Mouse (Mus musculus): Measurements from ENCODE around the gene Hif3a. TPM values are rescaled to one million over a fixed set of nuclear protein-coding genes. Genes with fewer than 3 reads are reported as not detected.
"Not testable (repeated sequence)": the region's sequence is repeated elsewhere in the genome, so short reads cannot be mapped to it uniquely, and the experiment has no call there.

Hif3a gene
- polyA plus RNA-seq (2017; shearing (Covaris generic)), result under 1 TPM; 0.60 to 0.91 TPM

DNA sequence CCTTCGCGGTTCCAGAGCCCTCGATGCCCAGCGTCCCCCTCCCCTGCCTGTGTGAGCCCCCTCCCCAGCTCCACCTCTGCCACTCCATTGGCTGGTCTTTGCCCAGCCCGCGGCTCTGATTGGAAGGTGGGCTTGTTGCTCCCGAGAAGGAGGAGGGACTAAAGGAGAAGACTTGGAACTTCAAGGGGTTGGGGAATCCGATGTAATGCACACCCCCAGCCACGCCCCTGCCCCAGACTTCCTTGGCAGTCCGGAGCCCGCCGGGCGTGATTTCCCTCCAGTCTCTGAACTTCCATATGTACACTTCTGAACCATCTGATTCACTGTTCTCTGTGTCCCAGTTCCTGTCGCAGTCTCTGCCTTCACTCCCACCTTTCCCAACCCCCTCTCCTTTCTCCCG, at the start of gene Hif3a:
Gene Hif3a (minus strand): TSS at position 39 of the 400 bp plus-strand sequence.
- no peak for ATAC-seq

GRCm38 (mm10) chr7:17101631-17102030, 39.4 kb upstream of the Hif3a start:
- not testable (repeated sequence) for ATAC-seq

DNA sequence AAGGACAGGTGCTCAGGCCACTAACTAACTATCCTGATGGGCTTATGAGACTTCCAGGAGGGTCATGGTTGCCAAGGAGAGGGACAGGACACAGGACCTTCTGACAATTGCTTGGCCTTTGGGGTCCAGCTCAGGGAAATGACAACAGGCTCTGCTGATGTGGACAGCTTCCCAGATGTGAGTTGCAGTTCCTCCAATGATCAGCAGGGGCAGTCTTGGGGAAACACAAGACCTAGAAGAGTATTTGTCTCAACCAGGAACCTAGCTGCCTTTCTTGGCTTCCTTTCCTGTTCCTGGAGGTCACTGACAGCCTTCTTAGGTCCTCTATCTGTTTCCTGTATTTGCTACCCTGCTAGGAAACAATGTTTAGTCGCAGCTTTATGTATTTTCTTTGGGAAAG, 29.1 kb upstream of the Hif3a start:
- no peak for ATAC-seq

DNA sequence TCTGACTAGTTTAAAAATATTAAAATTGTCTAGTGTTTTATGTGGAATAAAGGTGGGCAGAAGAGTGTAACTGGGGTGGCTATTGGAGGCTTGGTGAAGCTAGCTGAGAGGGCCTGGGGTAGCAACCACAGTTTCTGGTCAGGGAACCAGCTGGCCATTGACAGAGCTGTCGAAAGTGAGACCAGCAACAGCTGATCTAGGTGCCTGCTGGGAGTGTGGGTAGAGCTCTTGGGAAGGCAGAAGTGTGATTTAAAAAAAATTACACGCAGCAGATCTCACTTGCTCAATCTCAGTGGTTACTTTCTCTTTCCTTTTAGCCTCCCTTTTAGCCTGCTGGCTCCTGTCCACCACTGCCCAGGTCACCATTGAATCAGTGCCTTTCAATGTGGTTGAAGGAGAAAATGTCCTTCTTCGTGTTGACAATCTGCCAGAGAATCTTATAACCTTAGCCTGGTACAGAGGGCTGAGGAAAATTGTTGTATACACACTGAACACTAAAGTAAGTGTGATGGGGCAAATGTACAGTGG, 27.9 kb upstream of the Hif3a start:
- no peak for ATAC-seq

- ATAC-seq, result no peak
Observed at GRCm38 (mm10) chr7:17087731-17088130, 25.5 kb upstream of the Hif3a start.

- no peak for ATAC-seq
Observed at GRCm38 (mm10) chr7:17082766-17083165, 20.5 kb upstream of the Hif3a start.

GRCm38 (mm10) chr7:17078076-17078654, 15.9 kb upstream of the Hif3a start:
- no peak for ATAC-seq

GRCm38 (mm10) chr7:17076542-17076941, 14.3 kb upstream of the Hif3a start:
- ATAC-seq, result no peak

DNA sequence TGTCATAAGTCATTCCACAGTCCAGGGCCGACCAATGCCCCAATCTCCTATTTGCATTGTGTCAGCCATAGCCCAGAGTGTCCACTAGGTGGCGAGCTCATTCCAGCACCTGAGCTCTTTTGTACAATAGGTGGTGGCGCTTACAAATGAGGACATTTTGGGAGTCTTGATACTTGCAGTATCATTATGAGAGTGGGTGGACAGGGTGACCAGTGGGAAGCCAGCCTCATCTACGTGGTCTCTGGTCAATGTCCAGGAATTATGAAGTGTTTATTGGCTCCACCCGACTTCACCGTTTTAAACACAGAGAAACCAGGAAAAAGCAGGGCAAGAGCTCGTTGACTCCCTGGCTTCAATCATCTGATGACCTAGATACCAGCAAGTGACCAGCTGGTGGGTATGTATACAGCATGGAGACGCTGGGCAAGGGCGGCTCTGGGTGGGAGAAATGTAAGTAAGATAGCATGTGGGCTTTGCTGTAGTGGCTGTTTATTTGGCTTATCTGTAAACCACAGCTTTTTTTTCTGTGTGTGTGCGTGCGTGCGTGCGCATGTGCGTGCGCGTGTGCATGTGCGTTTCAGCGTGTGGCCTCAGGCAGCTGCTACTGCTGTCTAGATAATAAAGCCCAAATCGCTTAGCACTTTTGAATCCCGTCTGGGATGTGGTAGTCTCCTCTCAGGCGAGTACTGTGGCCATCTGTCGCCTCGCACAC, 11.8 kb upstream of the Hif3a start, which contains the start of gene Psg16:
Gene Psg16 (plus strand): TSS at position 137 of the 712 bp plus-strand sequence.
- ATAC-seq, result peak; percentile 71

DNA sequence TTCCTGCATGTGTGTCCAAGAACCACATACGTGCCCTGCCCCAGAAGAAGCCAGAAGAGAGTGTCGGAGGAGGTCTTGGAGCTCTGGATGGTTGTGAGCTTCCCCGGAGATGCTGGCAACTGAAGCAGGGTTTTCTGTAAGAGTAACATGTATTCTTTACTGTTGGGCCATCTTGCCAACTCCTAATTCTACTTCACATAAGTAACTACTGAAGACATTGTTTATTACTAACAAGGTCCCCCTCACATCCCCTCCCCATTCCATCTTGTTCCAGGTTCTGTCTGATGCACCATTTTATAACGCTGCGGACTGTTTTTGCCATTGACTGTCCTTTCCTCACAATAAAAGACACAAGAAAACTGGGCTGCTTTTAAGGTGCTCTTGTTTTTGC, 11.3 kb upstream of the Hif3a start:
- ATAC-seq, result no peak

GRCm38 (mm10) chr7:17067651-17068050, 5.4 kb upstream of the Hif3a start:
- ATAC-seq, result not testable (repeated sequence)

DNA sequence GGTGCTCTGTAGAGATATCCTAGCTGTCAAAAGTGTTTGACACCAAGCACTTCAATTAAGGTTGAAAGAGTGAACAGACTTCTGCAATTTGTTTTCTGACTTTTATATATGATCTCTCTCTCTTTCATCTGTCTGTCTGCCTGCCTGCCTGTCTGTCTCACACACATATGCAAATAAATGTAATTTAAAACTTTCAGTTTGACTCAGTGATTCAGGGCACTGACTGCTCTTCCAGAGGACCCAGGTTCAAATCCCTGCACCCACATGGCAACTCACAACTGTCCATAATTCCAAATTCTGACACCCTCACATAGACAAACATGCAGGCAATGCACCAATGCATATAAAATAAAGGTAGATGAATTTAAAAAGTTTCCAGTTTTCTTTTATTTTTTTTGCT, 4.8 kb upstream of the Hif3a start:
- no peak for ATAC-seq

GRCm38 (mm10) chr7:17066412-17066811, 4.2 kb upstream of the Hif3a start:
- peak; percentile 77 for ATAC-seq

- ATAC-seq, result no peak
Observed at GRCm38 (mm10) chr7:17065620-17066019, 3.4 kb upstream of the Hif3a start.

DNA sequence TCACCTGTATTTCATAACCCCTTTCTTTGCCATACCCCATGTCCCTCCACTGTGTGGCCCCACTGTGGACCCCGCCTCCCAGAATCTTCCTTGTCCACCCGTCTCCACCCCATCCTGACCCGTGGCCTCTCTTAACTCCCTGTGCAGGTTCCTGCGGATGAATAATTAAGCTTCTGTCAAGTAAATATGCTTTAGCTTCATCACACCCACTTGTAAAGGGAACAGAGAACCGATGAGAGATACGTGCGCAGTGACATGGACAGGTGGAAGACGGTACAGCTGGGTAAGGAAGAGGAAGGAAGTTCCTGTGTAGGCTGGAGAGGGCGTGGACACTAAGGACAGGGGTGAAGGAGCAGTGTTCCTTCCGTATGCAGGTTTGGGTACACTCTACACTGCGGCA, 618 bp upstream of the Hif3a start:
- no peak for ATAC-seq

GRCm38 (mm10) chr7:17060782-17061605, 1.2 kb downstream of the Hif3a start:
- ATAC-seq, result no peak

- ATAC-seq, result no peak
Observed at GRCm38 (mm10) chr7:17060031-17060781, 2.0 kb downstream of the Hif3a start.

GRCm38 (mm10) chr7:17059463-17059844, 2.8 kb downstream of the Hif3a start:
- peak; percentile 50 for ATAC-seq

DNA sequence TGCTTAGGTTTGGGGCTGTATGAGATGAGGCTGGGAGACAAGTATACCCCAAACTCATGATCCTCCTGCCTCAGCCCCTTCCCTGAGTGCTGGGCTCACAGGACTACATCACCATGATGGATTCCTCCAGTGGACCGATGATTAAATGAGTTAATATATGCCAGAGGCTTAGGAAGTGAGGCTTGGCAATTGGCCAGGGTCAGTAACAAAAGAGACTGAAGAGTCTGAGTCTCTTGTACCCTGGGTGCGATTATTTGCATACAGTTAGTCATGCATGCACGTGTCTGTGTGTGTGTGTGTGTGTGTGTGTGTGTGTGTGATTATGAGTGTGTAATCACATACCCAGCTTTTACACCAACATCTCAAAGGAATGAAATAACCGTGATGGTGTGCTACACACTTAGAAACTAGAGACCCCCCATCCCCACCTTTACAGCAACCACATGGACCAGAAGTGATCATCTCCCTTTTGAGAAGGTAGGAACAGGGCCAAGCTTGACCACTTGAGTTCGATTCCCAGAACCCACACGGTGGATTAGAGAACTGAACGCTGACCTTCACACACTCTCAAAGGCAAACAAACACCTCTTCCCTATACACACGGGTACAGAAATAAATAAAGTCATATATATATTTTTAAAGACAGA, 3.3 kb downstream of the Hif3a start:
- ATAC-seq, result peak; percentile 35

- peak; percentile 59 for ATAC-seq
Observed at GRCm38 (mm10) chr7:17058071-17058689, 4.0 kb downstream of the Hif3a start.

All from CD4-positive, CD25-positive, alpha-beta regulatory T cell, adult 4 months (primary cell).